Mouse (Mus musculus): ENCODE results near the gene C2cd4a.

- TF ChIP-seq TAL1 (conservative IDR thresholded peaks at IDR 0.05; ENCODE audit: low read depth, low read length) = no peak
- no peak for TF ChIP-seq CTCF (IDR thresholded peaks at IDR 0.05; ENCODE audit: low read depth, low read length)
- no peak for TF ChIP-seq GATA1 (IDR thresholded peaks at IDR 0.05; ENCODE audit: borderline replicate concordance, low read length)
Observed at GRCm38 (mm10) chr9:67823131-67823530, 9.0 kb downstream of the C2cd4a start.
